Mouse (Mus musculus): ENCODE data around the gene Clcn6. TPM values are rescaled to one million over a fixed set of nuclear protein-coding genes. Genes with fewer than 3 reads are reported as not detected.

Clcn6 gene
- total RNA-seq, 1 experiment: 32.5 TPM

DNA sequence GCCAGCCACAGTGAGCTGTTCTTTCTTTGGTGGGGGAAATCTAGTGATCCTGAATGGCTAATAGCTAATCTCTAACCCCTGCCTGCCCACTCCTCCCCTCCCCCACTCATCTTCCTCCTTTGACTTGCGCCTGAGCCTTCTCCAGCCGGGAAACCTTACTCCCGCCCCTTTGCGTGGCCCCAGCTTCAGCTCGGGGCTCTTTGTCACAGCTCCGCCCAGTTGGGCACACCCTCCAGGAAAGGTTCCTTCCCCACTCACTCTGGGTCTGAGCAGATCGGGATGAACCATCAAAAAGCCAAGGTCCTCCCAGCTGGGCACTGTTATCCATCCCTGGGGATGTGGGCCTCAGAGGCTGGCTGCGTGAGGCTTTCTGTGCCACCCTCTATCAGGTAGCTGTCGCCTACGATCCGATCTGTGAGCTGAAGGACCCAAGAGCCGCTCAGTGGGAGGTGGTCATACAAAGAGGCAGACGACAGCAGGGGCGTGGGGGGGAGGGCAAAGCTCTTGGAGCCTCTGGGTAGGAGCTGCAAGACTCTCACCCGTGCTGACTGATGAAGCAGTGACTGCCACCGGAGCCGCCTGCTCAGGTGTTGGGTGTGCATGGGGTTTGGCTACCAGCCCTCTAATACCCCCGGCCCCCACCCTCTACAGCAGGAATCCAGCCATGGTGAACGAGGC, 2.5 kb upstream of the Clcn6 start:
- H3K9ac ChIP-seq (ENCODE audit: insufficient read depth, low read depth, low read length, poor library complexity, severe bottlenecking): peak overlapping the region; percentile 82
- H3K27ac ChIP-seq (ENCODE audit: insufficient read depth, low read depth, low read length, poor library complexity, severe bottlenecking): no peak overlapping the region
- H3K9me3 ChIP-seq (ENCODE audit: control insufficient read depth, insufficient read depth, low read depth, low read length): no peaks in the 10 kb centered on the region
- DNase-seq (ENCODE audit: low read depth, low spot score): peak; percentile 89
- H3K36me3 ChIP-seq (ENCODE audit: control insufficient read depth, insufficient read depth, low read length, poor library complexity, severe bottlenecking): peaks cover 16% of the 10 kb centered on the region
- peak overlapping the region; percentile 52 to 59 for H3K4me3 ChIP-seq (ENCODE audit: insufficient read depth in 1 of 2, low read depth in 1 of 2, low read length in 2 of 2, poor library complexity in 1 of 2, severe bottlenecking in 1 of 2)
- TF ChIP-seq HCFC1 (IDR thresholded peaks at IDR 0.05; ENCODE audit: borderline replicate concordance, insufficient read depth, low read length) (no peak), CHD2 (IDR thresholded peaks at IDR 0.05; ENCODE audit: low read depth, low read length) (no peak), ZNF384 (IDR thresholded peaks at IDR 0.05; ENCODE audit: low read depth, low read length) (no peak), MAFK (IDR thresholded peaks at IDR 0.05; ENCODE audit: insufficient read depth, low read depth, low read length) (no peak)
- in situ Hi-C loops (cut with MboI; ENCODE audit: low sequenced_read_pairs in 2 of 2, unreplicated experiment in 2 of 2): no loop called here
- peaks cover 7 to 13% of the 10 kb centered on the region in 2 experiments; a peak in 3 of 4 replicates for H3K4me1 ChIP-seq (ENCODE audit: control insufficient read depth in 2 of 2, insufficient read depth in 2 of 2, low read length in 2 of 2, poor library complexity in 1 of 2)

- Histone ChIP-seq H3K4me1 (ENCODE audit: control insufficient read depth in 2 of 2, insufficient read depth in 2 of 2, low read length in 2 of 2, poor library complexity in 1 of 2) (peaks cover 8 to 13% of the 10 kb centered on the region in 2 experiments; a peak in 3 of 4 replicates), H3K27ac (ENCODE audit: insufficient read depth, low read depth, low read length, poor library complexity, severe bottlenecking) (no peak overlapping the region), H3K9me3 (ENCODE audit: control insufficient read depth, insufficient read depth, low read depth, low read length) (no peaks in the 10 kb centered on the region), H3K9ac (ENCODE audit: insufficient read depth, low read depth, low read length, poor library complexity, severe bottlenecking) (peak overlapping the region; percentile 82), H3K4me3 (ENCODE audit: insufficient read depth in 1 of 2, low read depth in 1 of 2, low read length in 2 of 2, poor library complexity in 1 of 2, severe bottlenecking in 1 of 2) (peak overlapping the region; percentile 77 to 78; a peak in 3 of 4 replicates), H3K36me3 (ENCODE audit: control insufficient read depth, insufficient read depth, low read length, poor library complexity, severe bottlenecking) (peaks cover 13% of the 10 kb centered on the region)
- in situ Hi-C loops (cut with MboI; ENCODE audit: low sequenced_read_pairs in 2 of 2, unreplicated experiment in 2 of 2): no loop called here
- no peak for DNase-seq (ENCODE audit: low read depth, low spot score)
- TF ChIP-seq MAFK (IDR thresholded peaks at IDR 0.05; ENCODE audit: insufficient read depth, low read depth, low read length): no peak
- no peak for TF ChIP-seq ZNF384 (IDR thresholded peaks at IDR 0.05; ENCODE audit: low read depth, low read length)
- TF ChIP-seq HCFC1 (IDR thresholded peaks at IDR 0.05; ENCODE audit: borderline replicate concordance, insufficient read depth, low read length): no peak
- TF ChIP-seq CHD2 (IDR thresholded peaks at IDR 0.05; ENCODE audit: low read depth, low read length): no peak
- no peak for TF ChIP-seq ZC3H11A (IDR thresholded peaks at IDR 0.05; ENCODE audit: borderline replicate concordance, low read depth, low read length)
Observed at GRCm38 (mm10) chr4:148040029-148040830, 1.6 kb upstream of the Clcn6 start.

DNA sequence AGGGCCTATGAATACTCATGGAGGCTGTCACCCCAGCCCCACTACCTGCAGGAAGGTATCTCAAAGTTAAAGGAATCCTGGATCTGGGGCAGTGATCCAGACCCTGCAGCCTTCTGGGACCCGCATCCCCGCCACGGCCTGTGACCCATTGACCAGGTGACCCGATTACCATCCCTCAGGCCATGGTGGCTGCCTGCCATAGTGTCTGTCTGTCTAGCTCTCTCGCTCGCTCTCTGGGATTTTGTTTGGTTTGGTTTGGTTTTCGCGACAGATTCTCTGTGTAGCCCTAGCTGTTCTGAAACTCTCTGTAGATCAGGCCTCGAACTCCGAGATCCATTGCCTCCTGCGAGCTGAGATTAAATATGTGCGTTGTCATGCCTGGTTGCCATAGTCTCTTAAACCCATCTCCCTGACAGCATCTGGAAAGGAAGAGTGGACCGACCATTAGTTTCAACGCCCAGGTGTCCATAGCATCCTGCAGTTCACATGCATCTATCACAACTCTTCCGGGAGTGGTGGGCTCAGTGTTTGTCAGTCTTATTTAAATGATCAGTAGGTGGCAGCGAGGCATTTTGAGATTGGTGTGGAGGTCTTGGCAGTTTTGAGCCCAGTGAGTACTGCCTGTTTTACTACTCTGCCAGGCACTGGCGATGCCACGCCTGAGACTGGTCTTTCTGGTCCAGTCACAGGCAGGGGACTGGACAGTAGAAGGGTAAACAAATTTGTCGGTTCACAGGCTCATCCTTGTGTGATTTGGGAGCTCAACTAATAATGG, 820 bp upstream of the Clcn6 start:
- H3K27ac ChIP-seq (ENCODE audit: insufficient read depth, low read depth, low read length, poor library complexity, severe bottlenecking): peak overlapping the region; percentile 55
- peaks cover 12% of the 10 kb centered on the region for H3K36me3 ChIP-seq (ENCODE audit: control insufficient read depth, insufficient read depth, low read length, poor library complexity, severe bottlenecking)
- TF ChIP-seq MAFK (IDR thresholded peaks at IDR 0.05; ENCODE audit: insufficient read depth, low read depth, low read length) (no peak), ZC3H11A (IDR thresholded peaks at IDR 0.05; ENCODE audit: borderline replicate concordance, low read depth, low read length) (no peak)
- peak overlapping the region; percentile 82 for H3K9ac ChIP-seq (ENCODE audit: insufficient read depth, low read depth, low read length, poor library complexity, severe bottlenecking)
- DNase-seq (ENCODE audit: low read depth, low spot score): no peak
- in situ Hi-C loops (cut with MboI; ENCODE audit: low sequenced_read_pairs in 2 of 2, unreplicated experiment in 2 of 2): no loop called here
- no peaks in the 10 kb centered on the region for H3K9me3 ChIP-seq (ENCODE audit: control insufficient read depth, insufficient read depth, low read depth, low read length)
- peak overlapping the region; percentile 77 to 78 for H3K4me3 ChIP-seq (ENCODE audit: insufficient read depth in 1 of 2, low read depth in 1 of 2, low read length in 2 of 2, poor library complexity in 1 of 2, severe bottlenecking in 1 of 2)
- peaks cover 12 to 16% of the 10 kb centered on the region in 2 experiments; a peak in 3 of 4 replicates for H3K4me1 ChIP-seq (ENCODE audit: control insufficient read depth in 2 of 2, insufficient read depth in 2 of 2, low read length in 2 of 2, poor library complexity in 1 of 2)

- Histone ChIP-seq H3K9ac (ENCODE audit: insufficient read depth, low read depth, low read length, poor library complexity, severe bottlenecking) (peak overlapping the region; percentile 87), H3K27ac (ENCODE audit: insufficient read depth, low read depth, low read length, poor library complexity, severe bottlenecking) (peak overlapping the region; percentile 78), H3K36me3 (ENCODE audit: control insufficient read depth, insufficient read depth, low read length, poor library complexity, severe bottlenecking) (peaks cover 7% of the 10 kb centered on the region), H3K4me1 (ENCODE audit: control insufficient read depth in 2 of 2, insufficient read depth in 2 of 2, low read length in 2 of 2, poor library complexity in 1 of 2) (peaks cover 12 to 16% of the 10 kb centered on the region in 2 experiments; a peak in 3 of 4 replicates), H3K4me3 (ENCODE audit: insufficient read depth in 1 of 2, low read depth in 1 of 2, low read length in 2 of 2, poor library complexity in 1 of 2, severe bottlenecking in 1 of 2) (peak overlapping the region; percentile 88 to 96), H3K9me3 (ENCODE audit: control insufficient read depth, insufficient read depth, low read depth, low read length) (no peaks in the 10 kb centered on the region)
- TF ChIP-seq CHD2 (IDR thresholded peaks at IDR 0.05; ENCODE audit: low read depth, low read length): no peak
- no peak for TF ChIP-seq ZNF384 (IDR thresholded peaks at IDR 0.05; ENCODE audit: low read depth, low read length)
- TF ChIP-seq MAFK (IDR thresholded peaks at IDR 0.05; ENCODE audit: insufficient read depth, low read depth, low read length): no peak
- no peak for TF ChIP-seq HCFC1 (IDR thresholded peaks at IDR 0.05; ENCODE audit: borderline replicate concordance, insufficient read depth, low read length)
- no peak for TF ChIP-seq ZC3H11A (IDR thresholded peaks at IDR 0.05; ENCODE audit: borderline replicate concordance, low read depth, low read length)
- in situ Hi-C loops (cut with MboI; ENCODE audit: low sequenced_read_pairs in 2 of 2, unreplicated experiment in 2 of 2): no loop called here
- no peak for DNase-seq (ENCODE audit: low read depth, low spot score)
Observed at GRCm38 (mm10) chr4:148038079-148038599, 482 bp downstream of the Clcn6 start.
